Mouse (Mus musculus) frontal cortex, adult 2 months (tissue): ENCODE data around the gene Pih1d1. TPM values are rescaled to one million over a fixed set of nuclear protein-coding genes. Genes with fewer than 3 reads are reported as not detected.

Experiments used
- DNase-seq, 2 experiments: peaks; one replicate each; pipeline ENCODE4 v3.0.0; 2022; ENCODE audit warnings: low spot score in 1 of 2; ENCODE audit errors: extremely low spot score in 1 of 2
- polyA plus RNA-seq: library from polyadenylated mRNA; depleted of rRNA; stranded (reverse); fragments of >200 nt; gene quantifications from 2 replicates; pipeline ENCODE4 v1.2.3, GENCODE M21; 2012; rRNA removed

Pih1d1 gene
- polyA plus RNA-seq, 1 experiment = 61.5 TPM

- DNase-seq = no peak
These were observed 36.1 kb downstream of the Pih1d1 start for GRCm38 (mm10) chr7:45190186-45190585.

DNA sequence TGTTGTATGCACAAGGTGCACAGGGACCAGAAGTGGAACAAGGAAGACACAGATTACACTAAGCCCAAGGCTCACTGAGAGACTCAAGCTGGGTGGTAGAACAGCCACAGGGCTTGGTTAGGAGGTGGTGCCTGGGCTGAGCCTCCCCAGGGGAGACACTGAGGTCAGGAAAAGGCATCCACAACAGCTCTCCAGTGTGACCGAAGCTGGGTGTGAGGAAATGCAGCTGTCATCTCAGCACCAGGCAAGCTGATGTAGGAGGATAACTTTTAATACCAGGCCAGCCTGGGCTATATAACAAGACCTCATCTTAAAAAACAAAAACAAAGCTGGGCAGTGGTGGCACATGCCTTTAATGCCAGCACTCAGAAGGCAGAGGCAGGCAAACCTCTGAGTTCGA, 37.1 kb downstream of the Pih1d1 start:
- no peak for DNase-seq

DNA sequence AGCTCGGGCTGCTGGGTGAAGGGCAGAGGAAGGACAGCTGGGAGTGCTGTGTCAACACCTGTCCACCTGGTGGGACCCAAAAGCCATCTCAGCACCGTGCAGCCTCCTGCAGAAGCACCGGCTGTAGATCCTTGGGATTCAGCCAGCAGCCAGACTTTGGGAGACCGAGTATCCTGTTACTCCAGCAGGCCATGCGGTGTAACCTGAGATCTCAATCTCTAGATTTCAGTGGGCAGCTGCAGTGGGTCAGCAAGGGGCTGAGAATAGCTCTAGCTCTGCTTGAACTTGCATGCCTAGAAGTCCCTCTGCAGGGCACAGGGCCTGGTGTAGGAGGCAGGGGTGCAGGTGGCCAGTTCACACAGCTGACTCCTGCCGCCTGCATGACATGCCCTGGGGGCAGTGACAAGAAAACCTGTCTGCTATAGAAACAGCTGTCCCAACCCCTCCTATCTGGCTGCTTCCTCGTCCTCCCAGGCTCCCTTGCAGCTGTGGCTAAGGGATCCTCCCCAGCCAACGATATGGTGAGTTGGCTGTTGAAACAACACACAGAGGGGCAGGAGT, 37.8 kb downstream of the Pih1d1 start:
- no peak for DNase-seq

GRCm38 (mm10) chr7:45192585-45193310, 38.6 kb downstream of the Pih1d1 start:
- no peak for DNase-seq

DNA sequence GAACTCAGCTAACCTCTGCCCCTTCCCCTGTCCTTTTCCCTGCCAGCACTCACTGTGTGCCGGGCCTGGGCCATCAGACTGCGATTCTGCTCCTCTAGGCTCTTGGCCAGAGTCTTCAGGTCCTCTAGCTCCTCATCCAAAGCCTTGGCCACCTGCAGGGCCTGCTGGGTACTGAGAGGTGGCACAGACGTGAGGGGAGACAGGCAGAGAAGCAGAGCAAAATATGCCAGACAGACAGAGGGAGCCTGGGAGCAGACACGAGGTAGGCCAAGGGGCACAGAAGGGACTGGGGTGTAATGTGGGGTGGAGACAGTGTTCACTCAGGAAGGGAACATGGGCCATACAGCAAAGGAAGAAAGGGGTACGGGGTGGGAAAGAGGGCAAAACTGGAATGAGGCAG, 39.3 kb downstream of the Pih1d1 start:
- no peak for DNase-seq

GRCm38 (mm10) chr7:45193871-45194785, 40.0 kb downstream of the Pih1d1 start:
- DNase-seq = no peak

- DNase-seq = no peak
These were observed 41.5 kb downstream of the Pih1d1 start for GRCm38 (mm10) chr7:45195341-45196175.

DNA sequence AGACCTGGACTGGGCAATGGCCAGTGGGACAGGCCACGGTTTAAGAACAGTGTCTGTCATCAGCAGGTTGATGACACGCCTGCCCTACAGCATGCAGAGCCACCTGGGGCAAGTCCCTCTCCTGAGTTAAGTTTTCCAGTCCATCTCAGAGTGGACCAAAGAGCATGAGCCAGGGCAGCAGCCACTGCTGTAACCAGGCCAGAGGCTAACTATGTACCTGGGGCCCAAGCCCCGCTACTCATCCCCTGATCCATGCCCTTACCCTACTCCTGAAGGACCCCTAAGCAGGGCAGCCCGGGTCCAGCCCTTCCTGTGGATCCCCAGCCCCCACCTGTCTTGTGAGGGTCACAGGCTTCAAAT, 42.1 kb downstream of the Pih1d1 start:
- no peak for DNase-seq

DNA sequence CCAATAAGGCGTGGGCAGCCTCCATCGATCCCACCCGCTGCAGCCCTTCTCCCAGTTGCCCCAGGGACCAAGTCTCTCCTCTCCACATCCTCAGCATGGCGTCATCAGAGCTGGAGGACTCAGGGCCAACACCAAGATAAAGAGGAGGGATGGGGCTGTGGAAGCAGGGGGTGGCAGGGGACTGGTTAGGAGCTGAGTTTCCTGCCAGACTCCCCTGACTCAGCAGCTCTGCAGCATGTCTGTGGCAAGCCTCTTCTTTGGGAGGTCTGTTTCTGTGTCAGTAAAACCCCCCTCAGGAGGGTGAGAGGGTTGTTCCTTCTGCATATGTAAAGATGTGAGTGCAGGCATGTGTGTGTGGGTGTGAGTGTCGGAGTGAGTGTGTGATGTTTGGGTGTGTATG, 42.9 kb downstream of the Pih1d1 start:
- no peak for DNase-seq

DNA sequence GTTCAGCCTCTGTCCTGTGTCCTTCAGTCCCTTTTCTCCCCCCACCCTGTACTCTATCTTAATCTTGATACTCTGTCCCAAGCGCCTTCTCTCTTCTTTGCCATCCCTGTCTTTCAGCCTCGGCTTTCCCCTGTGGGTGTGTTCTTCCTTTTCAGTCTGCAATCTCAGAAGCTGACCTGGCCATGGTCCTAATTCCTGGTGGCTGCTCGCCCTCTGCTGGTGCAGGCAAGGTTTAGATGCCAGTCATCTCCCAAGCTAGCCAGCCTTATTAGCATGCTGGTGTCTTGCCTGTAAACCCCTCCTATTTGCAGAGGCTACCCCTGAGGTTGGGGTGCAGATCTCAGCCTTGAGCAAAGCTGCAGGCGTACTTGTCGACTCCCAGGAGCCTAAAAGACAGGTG, 44.3 kb downstream of the Pih1d1 start:
- peak in 1 of 2 experiments; percentile 81 for DNase-seq

- DNase-seq = peak; percentile 48 to 66
These were observed 44.9 kb downstream of the Pih1d1 start for GRCm38 (mm10) chr7:45198961-45199360.

- DNase-seq = peak in 1 of 2 experiments; percentile 59
These were observed 48.6 kb downstream of the Pih1d1 start for GRCm38 (mm10) chr7:45202654-45203053.

DNA sequence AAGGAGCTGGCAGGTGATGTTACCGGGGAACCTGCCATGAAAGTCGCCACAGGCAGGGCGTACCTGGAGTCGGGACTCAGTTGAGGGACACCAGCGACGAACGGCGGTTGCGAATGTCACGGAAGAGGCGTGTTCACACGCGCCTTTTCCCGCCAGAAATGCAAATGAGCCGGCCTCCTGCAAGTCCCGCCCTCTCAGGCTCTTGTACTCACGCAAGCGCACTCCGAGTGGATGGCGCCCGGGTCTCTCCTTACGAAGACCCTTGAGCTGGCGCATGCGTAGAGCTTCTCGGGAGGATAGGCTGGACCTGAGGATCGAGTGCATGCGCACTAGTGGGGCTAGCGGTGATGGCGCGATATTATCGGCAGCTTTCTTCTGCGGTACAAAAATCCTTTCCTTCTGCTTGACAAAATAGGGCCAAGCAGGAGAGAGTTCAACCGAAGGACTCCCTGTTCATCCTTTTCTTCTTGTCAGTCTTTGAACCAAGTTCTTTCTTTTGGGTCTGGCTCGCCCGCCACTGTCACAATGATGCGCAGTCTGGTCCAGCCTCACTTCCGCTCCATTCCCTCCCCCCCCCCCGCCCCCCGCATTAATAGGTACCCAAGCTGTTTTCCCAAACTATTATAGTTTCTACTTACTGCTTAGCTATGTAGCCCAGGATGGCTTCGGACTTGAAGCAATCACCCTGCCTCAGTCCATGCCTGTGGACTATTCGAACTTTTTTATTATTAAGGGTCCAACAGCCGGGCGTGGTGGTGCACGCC, 50.5 kb downstream of the Pih1d1 start, which contains the start of gene Ccdc155:
TSS of gene Ccdc155 (minus strand) at position 513 of the 764 bp plus-strand sequence.
- DNase-seq = peak; percentile 90 to 95

DNA sequence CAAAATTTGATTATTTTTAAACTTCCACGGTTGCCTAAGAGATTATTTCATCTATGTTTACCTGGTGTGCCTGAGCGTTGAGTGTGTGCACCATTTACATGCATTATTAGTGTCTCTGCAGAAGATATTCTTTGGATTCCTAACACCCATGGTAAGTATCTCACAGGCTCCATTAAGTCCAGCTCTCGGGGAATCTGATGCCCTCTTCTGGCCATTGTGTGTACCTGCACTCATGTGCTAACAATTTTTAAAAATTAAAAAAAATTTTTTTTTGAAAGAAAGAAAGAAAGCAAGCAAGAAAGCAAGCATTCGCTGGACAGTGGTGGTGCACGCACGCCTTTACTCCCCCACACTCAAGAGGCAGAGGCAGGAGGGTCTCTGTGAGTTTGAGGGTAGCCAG, 54.2 kb downstream of the Pih1d1 start:
- no peak for DNase-seq

Other genes starting within 250 kb of the Pih1d1 start
- 216 and 254 TPM in 2 replicates for gene Ap2a1, start 224.8 kb upstream of the Pih1d1 start, polyA plus RNA-seq
- gene Tsks, start 211.1 kb upstream of the Pih1d1 start, polyA plus RNA-seq = 1.4 TPM in 2 replicates
- 151 TPM in 2 replicates for gene Cpt1c, start 179.5 kb upstream of the Pih1d1 start, polyA plus RNA-seq
- gene Prmt1, start 167.7 kb upstream of the Pih1d1 start, polyA plus RNA-seq = 217 and 232 TPM in 2 replicates
- gene Irf3, start 156.7 kb upstream of the Pih1d1 start, polyA plus RNA-seq = 88.4 and 88.6 TPM in 2 replicates
- 5.4 and 5.9 TPM in 2 replicates for gene Bcl2l12, start 155.6 kb upstream of the Pih1d1 start, polyA plus RNA-seq
- gene Scaf1, start 137.9 kb upstream of the Pih1d1 start, polyA plus RNA-seq = 126 and 127 TPM in 2 replicates
- gene Rras, start 136.3 kb upstream of the Pih1d1 start, polyA plus RNA-seq = 27.6 and 32.5 TPM in 2 replicates
- 20.5 and 22.4 TPM in 2 replicates for gene Prr12, start 101.4 kb upstream of the Pih1d1 start, polyA plus RNA-seq
- 81.7 and 86.5 TPM in 2 replicates for gene Nosip, start 91.9 kb upstream of the Pih1d1 start, polyA plus RNA-seq
- gene Prrg2, start 91.6 kb upstream of the Pih1d1 start, polyA plus RNA-seq = 15.5 and 15.6 TPM in 2 replicates
- gene Rcn3, start 62.1 kb upstream of the Pih1d1 start, polyA plus RNA-seq = 13.4 and 16.9 TPM in 2 replicates
- gene Fcgrt, start 50.5 kb upstream of the Pih1d1 start, polyA plus RNA-seq = 34.0 and 34.2 TPM in 2 replicates
- 383 and 419 TPM in 2 replicates for gene Rps11, start 29.9 kb upstream of the Pih1d1 start, polyA plus RNA-seq
- 1,438 and 1,804 TPM in 2 replicates for gene Rpl13a, start 25.5 kb upstream of the Pih1d1 start, polyA plus RNA-seq
- gene Gm45713, start 18.1 kb upstream of the Pih1d1 start, polyA plus RNA-seq = 0.06 and 0.12 TPM in 2 replicates
- gene Flt3l, start 17.9 kb upstream of the Pih1d1 start, polyA plus RNA-seq = 25.2 and 29.6 TPM in 2 replicates
- gene Aldh16a1, start 281 bp downstream of the Pih1d1 start, polyA plus RNA-seq = 10.1 and 10.8 TPM in 2 replicates
- 858 and 911 TPM in 2 replicates for gene Slc17a7, start 9.6 kb downstream of the Pih1d1 start, polyA plus RNA-seq
- gene Gfy, start 25.3 kb downstream of the Pih1d1 start, polyA plus RNA-seq = 0.96 and 3.7 TPM in 2 replicates
- 0.90 and 1.4 TPM in 2 replicates for gene Pth2, start 26.7 kb downstream of the Pih1d1 start, polyA plus RNA-seq
- gene Ccdc155, start 50.6 kb downstream of the Pih1d1 start, polyA plus RNA-seq = 4.1 TPM in 2 replicates
- 29.5 and 29.9 TPM in 2 replicates for gene Dkkl1, start 57.8 kb downstream of the Pih1d1 start, polyA plus RNA-seq
- gene Tead2, start 61.5 kb downstream of the Pih1d1 start, polyA plus RNA-seq = 6.0 and 9.6 TPM in 2 replicates
- 10.3 and 11.2 TPM in 2 replicates for gene Cd37, start 84.8 kb downstream of the Pih1d1 start, polyA plus RNA-seq
- 1.1 and 1.2 TPM in 2 replicates for gene Slc6a16, start 86.8 kb downstream of the Pih1d1 start, polyA plus RNA-seq
- 0.20 and 0.29 TPM in 2 replicates for gene Slc6a21, start 123.2 kb downstream of the Pih1d1 start, polyA plus RNA-seq
- gene Trpm4, start 179.5 kb downstream of the Pih1d1 start, polyA plus RNA-seq = 22.6 and 24.5 TPM in 2 replicates
- gene Hrc, start 181.0 kb downstream of the Pih1d1 start, polyA plus RNA-seq = 0.60 and 0.61 TPM in 2 replicates
- gene Ppfia3, start 212.7 kb downstream of the Pih1d1 start, polyA plus RNA-seq = 114 and 126 TPM in 2 replicates
- 241 and 267 TPM in 2 replicates for gene Lin7b, start 216.3 kb downstream of the Pih1d1 start, polyA plus RNA-seq
- gene Snrnp70, start 241.4 kb downstream of the Pih1d1 start, polyA plus RNA-seq = 854 and 909 TPM in 2 replicates